Mouse (Mus musculus): Measurements from ENCODE around the gene Cmc1. TPM values are rescaled to one million over a fixed set of nuclear protein-coding genes. Genes with fewer than 3 reads are reported as not detected.
"Not testable (repeated sequence)": the region's sequence is repeated elsewhere in the genome, so short reads cannot be mapped to it uniquely, and the experiment has no call there.

Gene Cmc1
- total RNA-seq, 1 experiment from 2014 or later = 22.1 TPM

- no peak for ATAC-seq (replicated peaks; ENCODE audit: insufficient number of reproducible peaks, low FRiP score, low TSS enrichment, poor library complexity, severe bottlenecking)
These were observed 1.2 kb upstream of the Cmc1 start for GRCm38 (mm10) chr9:118151221-118151507.

GRCm38 (mm10) chr9:118150429-118151220 is 648 bp upstream of the Cmc1 start:
- ATAC-seq (replicated peaks; ENCODE audit: insufficient number of reproducible peaks, low FRiP score, low TSS enrichment, poor library complexity, severe bottlenecking) = no peak

GRCm38 (mm10) chr9:118140356-118140755 is 9.6 kb downstream of the Cmc1 start:
- ATAC-seq (replicated peaks; ENCODE audit: insufficient number of reproducible peaks, low FRiP score, low TSS enrichment, poor library complexity, severe bottlenecking) = not testable (repeated sequence)

- no peak for ATAC-seq (replicated peaks; ENCODE audit: insufficient number of reproducible peaks, low FRiP score, low TSS enrichment, poor library complexity, severe bottlenecking)
These were observed 39.6 kb downstream of the Cmc1 start for GRCm38 (mm10) chr9:118110360-118110710.

GRCm38 (mm10) chr9:118109697-118110359 is 40.1 kb downstream of the Cmc1 start:
- no peak for ATAC-seq (replicated peaks; ENCODE audit: insufficient number of reproducible peaks, low FRiP score, low TSS enrichment, poor library complexity, severe bottlenecking)

GRCm38 (mm10) chr9:118108527-118109011 is 41.4 kb downstream of the Cmc1 start:
- ATAC-seq (replicated peaks; ENCODE audit: insufficient number of reproducible peaks, low FRiP score, low TSS enrichment, poor library complexity, severe bottlenecking) = no peak

GRCm38 (mm10) chr9:118101802-118102201 is 48.2 kb downstream of the Cmc1 start:
- no peak for ATAC-seq (replicated peaks; ENCODE audit: insufficient number of reproducible peaks, low FRiP score, low TSS enrichment, poor library complexity, severe bottlenecking)

GRCm38 (mm10) chr9:118100484-118100883 is 49.5 kb downstream of the Cmc1 start:
- no peak for ATAC-seq (replicated peaks; ENCODE audit: insufficient number of reproducible peaks, low FRiP score, low TSS enrichment, poor library complexity, severe bottlenecking)

- ATAC-seq (replicated peaks; ENCODE audit: insufficient number of reproducible peaks, low FRiP score, low TSS enrichment, poor library complexity, severe bottlenecking) = no peak
These were observed 50.6 kb downstream of the Cmc1 start for GRCm38 (mm10) chr9:118099395-118099794.

GRCm38 (mm10) chr9:118083834-118084233 is 66.1 kb downstream of the Cmc1 start:
- no peak for ATAC-seq (replicated peaks; ENCODE audit: insufficient number of reproducible peaks, low FRiP score, low TSS enrichment, poor library complexity, severe bottlenecking)

GRCm38 (mm10) chr9:118082575-118083431 is 67.2 kb downstream of the Cmc1 start:
- ATAC-seq (replicated peaks; ENCODE audit: insufficient number of reproducible peaks, low FRiP score, low TSS enrichment, poor library complexity, severe bottlenecking) = peak; percentile 60

- no peak for ATAC-seq (replicated peaks; ENCODE audit: insufficient number of reproducible peaks, low FRiP score, low TSS enrichment, poor library complexity, severe bottlenecking)
These were observed 76.6 kb downstream of the Cmc1 start for GRCm38 (mm10) chr9:118073358-118073757.

GRCm38 (mm10) chr9:118072101-118072500 is 77.9 kb downstream of the Cmc1 start:
- no peak for ATAC-seq (replicated peaks; ENCODE audit: insufficient number of reproducible peaks, low FRiP score, low TSS enrichment, poor library complexity, severe bottlenecking)

GRCm38 (mm10) chr9:118071337-118071736 is 78.6 kb downstream of the Cmc1 start:
- no peak for ATAC-seq (replicated peaks; ENCODE audit: insufficient number of reproducible peaks, low FRiP score, low TSS enrichment, poor library complexity, severe bottlenecking)

GRCm38 (mm10) chr9:118070442-118070841 is 79.5 kb downstream of the Cmc1 start:
- ATAC-seq (replicated peaks; ENCODE audit: insufficient number of reproducible peaks, low FRiP score, low TSS enrichment, poor library complexity, severe bottlenecking) = no peak

GRCm38 (mm10) chr9:118059101-118059500 is 90.9 kb downstream of the Cmc1 start:
- ATAC-seq (replicated peaks; ENCODE audit: insufficient number of reproducible peaks, low FRiP score, low TSS enrichment, poor library complexity, severe bottlenecking) = peak; percentile 47

GRCm38 (mm10) chr9:118053286-118053685 is 96.7 kb downstream of the Cmc1 start:
- no peak for ATAC-seq (replicated peaks; ENCODE audit: insufficient number of reproducible peaks, low FRiP score, low TSS enrichment, poor library complexity, severe bottlenecking)

GRCm38 (mm10) chr9:118045011-118045533 is 104.9 kb downstream of the Cmc1 start:
- no peak for ATAC-seq (replicated peaks; ENCODE audit: insufficient number of reproducible peaks, low FRiP score, low TSS enrichment, poor library complexity, severe bottlenecking)

- ATAC-seq (replicated peaks; ENCODE audit: insufficient number of reproducible peaks, low FRiP score, low TSS enrichment, poor library complexity, severe bottlenecking) = no peak
These were observed 106.4 kb downstream of the Cmc1 start for GRCm38 (mm10) chr9:118043581-118043980.
